Mouse (Mus musculus): ENCODE data around the gene Syt13. TPM values are rescaled to one million over a fixed set of nuclear protein-coding genes. Genes with fewer than 3 reads are reported as not detected.
A peak's percentile ranks its signal among the peaks of the same experiment; 100 is the strongest.

Syt13 gene
- polyA plus RNA-seq, 1 experiment from 2014 or later: 5.4 TPM

DNA sequence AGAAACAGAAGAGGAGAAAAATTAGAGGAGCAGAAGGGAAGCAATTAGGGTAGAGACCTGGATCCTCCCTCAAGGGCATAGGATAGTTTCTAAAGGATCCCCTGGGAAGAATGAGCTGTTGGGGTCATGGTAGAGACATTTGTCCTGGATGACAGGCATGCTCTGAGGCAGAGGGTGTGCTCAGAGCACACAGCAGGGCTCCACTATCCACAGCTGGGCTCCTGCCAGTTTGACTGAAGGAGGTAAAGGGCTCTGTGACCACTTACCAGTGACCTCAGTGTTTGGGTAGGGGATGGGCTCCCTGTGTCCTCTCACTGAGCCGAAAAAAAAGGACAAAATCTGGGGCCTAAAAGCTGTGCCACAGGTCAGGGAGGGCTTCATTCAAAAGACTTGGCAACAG, 34.6 kb downstream of the Syt13 start:
- 56% methylated on average over 1 of the region's 1 CpGs for WGBS
- no peak overlapping the region for H3K27ac ChIP-seq (ENCODE audit: low read length)
- ATAC-seq: no peak
- no peaks in the 10 kb centered on the region for H3K27me3 ChIP-seq (replicated peaks; ENCODE audit: control insufficient read depth, insufficient read depth, low read length)
- no peak overlapping the region for H3K9ac ChIP-seq (ENCODE audit: low read depth, low read length)
- H3K9me3 ChIP-seq (ENCODE audit: control insufficient read depth, low read length): no peaks in the 10 kb centered on the region
- 0 out of 2 replicates have a peak, but pooled peaks cover 5% of the 10 kb centered on the region for H3K4me1 ChIP-seq (ENCODE audit: control insufficient read depth, insufficient read depth, low read length)
- H3K4me2 ChIP-seq (ENCODE audit: low read depth, low read length): no peak overlapping the region
- no peaks in the 10 kb centered on the region for H3K36me3 ChIP-seq (ENCODE audit: control insufficient read depth, insufficient read depth, low read length)
- H3K4me3 ChIP-seq (ENCODE audit: low read length): no peak overlapping the region

DNA sequence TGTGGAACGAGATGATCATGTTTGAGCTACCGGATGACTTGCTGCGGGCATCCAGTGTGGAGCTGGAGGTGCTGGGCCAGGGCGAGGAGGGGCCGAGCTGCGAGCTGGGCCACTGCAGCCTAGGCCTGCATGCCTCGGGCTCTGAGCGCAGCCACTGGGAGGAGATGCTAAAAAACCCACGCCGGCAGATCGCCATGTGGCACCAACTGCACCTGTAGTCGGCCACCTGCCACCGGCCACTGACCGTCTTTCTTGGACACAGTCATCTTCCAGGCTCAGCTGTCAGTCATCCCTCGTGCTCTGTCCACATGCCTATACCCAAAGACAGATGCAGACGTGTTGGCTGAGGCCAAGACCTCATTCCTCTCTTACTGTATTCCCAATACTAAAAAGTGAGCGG, 38.6 kb downstream of the Syt13 start:
- Histone ChIP-seq H3K9ac (ENCODE audit: low read depth, low read length) (no peak overlapping the region), H3K4me3 (ENCODE audit: low read length) (no peak overlapping the region), H3K4me2 (ENCODE audit: low read depth, low read length) (no peak overlapping the region), H3K4me1 (ENCODE audit: control insufficient read depth, insufficient read depth, low read length) (no peaks in the 10 kb centered on the region), H3K27ac (ENCODE audit: low read length) (no peak overlapping the region), H3K9me3 (ENCODE audit: control insufficient read depth, low read length) (no peaks in the 10 kb centered on the region), H3K36me3 (ENCODE audit: control insufficient read depth, insufficient read depth, low read length) (no peaks in the 10 kb centered on the region), H3K27me3 (replicated peaks; ENCODE audit: control insufficient read depth, insufficient read depth, low read length) (no peaks in the 10 kb centered on the region)
- ATAC-seq: no peak
- WGBS: 91% methylated on average over 17 of the region's 17 CpGs

DNA sequence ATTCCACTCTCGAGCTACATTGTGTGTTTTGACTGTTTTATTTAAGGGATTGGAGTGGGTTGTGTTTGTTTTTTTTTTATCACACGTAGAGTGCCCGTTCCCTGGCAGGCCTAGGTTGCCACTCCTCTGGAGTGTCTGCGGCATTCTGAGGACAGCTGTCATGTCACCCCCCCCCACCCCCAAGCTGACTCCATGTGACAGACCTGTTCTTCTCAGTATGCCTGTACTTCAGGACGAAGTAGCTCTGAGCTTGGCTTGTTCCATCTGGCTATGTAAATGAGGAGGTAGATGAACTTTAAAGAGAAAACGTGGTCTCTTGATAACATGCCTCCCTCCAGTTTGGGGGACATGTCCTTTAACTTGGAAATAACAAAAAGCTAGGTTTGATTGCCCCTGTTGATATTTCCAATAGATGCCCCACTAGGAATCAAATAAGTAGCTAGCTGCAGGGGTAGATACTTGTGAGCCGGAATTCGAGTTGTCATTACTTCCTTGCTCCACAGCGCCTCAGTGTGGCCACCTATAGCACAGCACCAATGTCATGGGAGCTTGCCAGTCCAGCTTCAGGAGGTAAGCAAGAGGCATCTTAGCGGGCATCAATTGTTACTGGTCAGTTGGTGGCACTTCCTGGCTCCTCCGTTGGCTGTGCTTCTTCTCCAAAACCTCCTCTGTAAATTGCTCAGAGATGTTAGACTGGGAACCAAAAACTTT, 39.7 kb downstream of the Syt13 start:
- Histone ChIP-seq H3K9ac (ENCODE audit: low read depth, low read length) (no peak overlapping the region), H3K27ac (ENCODE audit: low read length) (no peak overlapping the region), H3K27me3 (replicated peaks; ENCODE audit: control insufficient read depth, insufficient read depth, low read length) (no peaks in the 10 kb centered on the region), H3K36me3 (ENCODE audit: control insufficient read depth, insufficient read depth, low read length) (no peaks in the 10 kb centered on the region), H3K4me3 (ENCODE audit: low read length) (no peak overlapping the region), H3K4me2 (ENCODE audit: low read depth, low read length) (no peak overlapping the region), H3K4me1 (ENCODE audit: control insufficient read depth, insufficient read depth, low read length) (no peaks in the 10 kb centered on the region), H3K9me3 (ENCODE audit: control insufficient read depth, low read length) (no peaks in the 10 kb centered on the region)
- ATAC-seq: no peak
- WGBS: 44% methylated on average over 11 of the region's 11 CpGs

DNA sequence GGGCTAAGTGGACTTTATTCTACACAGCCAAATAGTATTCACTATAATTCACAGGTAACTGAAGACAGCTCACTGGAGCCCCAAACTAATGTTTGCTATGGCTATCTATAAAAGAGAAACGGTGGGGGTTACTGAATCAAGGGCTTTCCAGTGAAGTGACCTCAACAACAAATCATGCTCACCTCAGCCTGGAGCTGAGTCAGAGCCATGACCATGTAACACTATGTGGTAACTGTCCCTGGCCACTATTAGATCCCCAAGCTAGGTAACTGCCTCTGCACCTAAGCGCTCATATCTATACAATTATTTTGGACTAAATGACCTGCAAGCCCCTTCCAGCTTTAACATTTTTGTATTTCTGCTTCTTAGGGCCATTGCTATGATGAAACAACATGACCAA, 42.0 kb downstream of the Syt13 start:
- ATAC-seq: no peak
- 85% methylated on average over 2 of the region's 2 CpGs for WGBS
- Histone ChIP-seq H3K9ac (ENCODE audit: low read depth, low read length) (no peak overlapping the region), H3K4me1 (ENCODE audit: control insufficient read depth, insufficient read depth, low read length) (no peaks in the 10 kb centered on the region), H3K27me3 (replicated peaks; ENCODE audit: control insufficient read depth, insufficient read depth, low read length) (no peaks in the 10 kb centered on the region), H3K36me3 (ENCODE audit: control insufficient read depth, insufficient read depth, low read length) (no peaks in the 10 kb centered on the region), H3K9me3 (ENCODE audit: control insufficient read depth, low read length) (no peaks in the 10 kb centered on the region), H3K27ac (ENCODE audit: low read length) (no peak overlapping the region), H3K4me2 (ENCODE audit: low read depth, low read length) (no peak overlapping the region), H3K4me3 (ENCODE audit: low read length) (no peak overlapping the region)

DNA sequence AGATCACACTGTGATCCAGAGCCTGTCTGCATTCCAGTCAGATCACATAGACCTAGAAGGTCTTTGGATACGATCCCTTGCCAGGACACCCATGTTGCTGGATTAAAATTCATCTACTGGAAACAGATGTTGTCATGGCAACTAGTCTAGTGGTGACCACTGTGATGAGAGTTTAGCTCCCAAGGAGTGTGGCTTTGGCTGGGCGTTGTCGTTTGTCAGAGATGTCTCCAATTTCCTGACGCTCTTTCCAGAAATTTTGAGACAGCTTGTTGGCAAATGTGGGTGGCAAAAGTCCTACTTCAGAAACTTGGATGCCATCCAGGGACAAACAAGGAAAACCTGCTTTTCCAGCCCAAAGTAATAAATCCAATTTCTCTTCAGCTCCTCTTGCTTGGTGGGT, 43.7 kb downstream of the Syt13 start:
- ATAC-seq: no peak
- H3K9me3 ChIP-seq (ENCODE audit: control insufficient read depth, low read length): no peaks in the 10 kb centered on the region
- WGBS: 69% methylated on average over 4 of the region's 4 CpGs

DNA sequence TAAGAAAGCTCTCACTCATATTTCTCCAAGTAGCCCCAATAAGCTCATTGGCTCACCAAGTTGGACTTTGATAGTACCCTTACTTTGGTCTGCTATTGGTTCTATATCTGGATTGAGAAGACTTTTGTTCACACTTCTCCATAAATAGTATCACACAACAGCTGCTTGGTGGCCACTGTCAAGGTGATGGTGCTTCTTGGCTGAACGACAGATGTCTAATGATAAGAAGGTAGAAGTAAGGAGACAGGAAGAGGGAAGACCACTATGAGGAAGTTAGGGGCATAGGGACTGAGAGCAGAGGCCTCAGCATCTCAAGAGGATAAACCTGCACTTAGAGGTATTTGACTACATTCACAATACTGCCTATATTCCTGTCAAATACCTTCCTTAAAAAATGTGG, 49.4 kb downstream of the Syt13 start:
- Histone ChIP-seq H3K4me3 (ENCODE audit: low read length) (no peak overlapping the region), H3K36me3 (ENCODE audit: control insufficient read depth, insufficient read depth, low read length) (no peaks in the 10 kb centered on the region), H3K9me3 (ENCODE audit: control insufficient read depth, low read length) (no peaks in the 10 kb centered on the region), H3K4me1 (ENCODE audit: control insufficient read depth, insufficient read depth, low read length) (peaks cover 10% of the 10 kb centered on the region; the same call in 1 of the 2 replicates), H3K9ac (ENCODE audit: low read depth, low read length) (no peak overlapping the region), H3K4me2 (ENCODE audit: low read depth, low read length) (no peak overlapping the region), H3K27ac (ENCODE audit: low read length) (no peak overlapping the region), H3K27me3 (replicated peaks; ENCODE audit: control insufficient read depth, insufficient read depth, low read length) (no peaks in the 10 kb centered on the region)
- WGBS: 94% methylated on average over 1 of the region's 1 CpGs
- ATAC-seq: no peak

More for the DNA sequence above, 43.7 kb downstream of the Syt13 start:
- Histone ChIP-seq H3K4me2 (ENCODE audit: low read depth, low read length) (no peak overlapping the region), H3K27me3 (replicated peaks; ENCODE audit: control insufficient read depth, insufficient read depth, low read length) (no peaks in the 10 kb centered on the region), H3K4me3 (ENCODE audit: low read length) (no peak overlapping the region), H3K27ac (ENCODE audit: low read length) (no peak overlapping the region), H3K9ac (ENCODE audit: low read depth, low read length) (no peak overlapping the region), H3K4me1 (ENCODE audit: control insufficient read depth, insufficient read depth, low read length) (no peaks in the 10 kb centered on the region), H3K36me3 (ENCODE audit: control insufficient read depth, insufficient read depth, low read length) (no peaks in the 10 kb centered on the region)

DNA sequence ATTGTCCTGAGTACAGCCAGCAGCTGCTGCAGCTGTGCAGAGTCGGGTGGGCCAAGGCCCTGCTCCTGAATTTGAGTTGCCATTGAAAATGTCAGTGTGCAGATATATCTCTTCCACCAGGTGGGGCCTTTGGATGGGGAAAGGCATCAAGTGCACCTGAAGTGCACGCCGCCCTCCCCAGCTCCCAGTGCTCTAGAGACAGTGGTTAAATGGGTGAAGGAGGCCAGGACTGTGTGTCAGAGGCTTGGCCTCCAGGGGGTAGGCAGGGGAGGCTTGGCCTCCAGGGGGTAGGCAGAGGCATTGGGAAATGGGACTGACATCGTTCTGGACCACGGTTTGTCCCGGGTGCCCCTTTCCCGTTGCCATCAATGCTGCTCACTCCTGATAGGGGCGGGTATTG, 51.4 kb downstream of the Syt13 start:
- no peak for ATAC-seq
- no peak overlapping the region for H3K4me2 ChIP-seq (ENCODE audit: low read depth, low read length)
- H3K27me3 ChIP-seq (replicated peaks; ENCODE audit: control insufficient read depth, insufficient read depth, low read length): no peaks in the 10 kb centered on the region

DNA sequence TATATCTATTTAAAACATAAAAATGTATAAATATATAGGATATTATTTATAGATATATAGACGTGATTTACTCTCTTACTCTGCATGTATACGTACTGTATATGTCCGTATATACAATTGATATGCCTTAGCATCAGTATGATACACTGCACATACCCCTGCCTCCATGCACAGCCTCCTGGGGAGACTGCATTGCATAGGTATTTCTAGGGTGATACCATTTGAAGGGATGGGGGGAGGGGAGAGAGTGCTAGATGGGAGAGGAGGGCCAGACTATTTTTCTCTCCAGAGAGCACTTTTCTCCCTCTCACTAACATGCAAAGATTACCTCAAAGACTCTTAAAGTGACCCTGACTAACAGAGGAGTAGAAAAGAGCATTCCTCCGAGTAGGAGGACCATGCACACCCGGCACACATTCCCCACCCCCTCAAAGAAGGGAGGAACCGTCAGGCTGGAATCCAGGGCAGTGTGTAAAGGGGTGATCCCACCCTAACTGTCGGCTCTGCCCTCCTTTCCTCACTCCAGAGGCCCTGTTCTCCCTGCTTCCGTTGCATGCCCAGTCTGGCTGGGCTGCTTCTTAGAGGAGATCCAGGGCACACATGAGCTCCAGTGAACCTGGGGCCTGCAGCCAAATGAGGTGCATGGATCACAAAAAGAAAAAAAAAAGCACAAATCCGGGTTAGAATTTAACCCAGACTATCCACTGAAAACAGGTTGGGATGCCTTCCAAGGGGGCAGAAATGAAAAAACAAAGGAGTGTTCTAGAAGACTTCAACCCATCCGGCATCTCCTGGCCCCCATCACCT, 52.3 kb downstream of the Syt13 start:
- Histone ChIP-seq H3K27me3 (replicated peaks; ENCODE audit: control insufficient read depth, insufficient read depth, low read length) (no peaks in the 10 kb centered on the region), H3K27ac (ENCODE audit: low read length) (no peak overlapping the region), H3K4me1 (ENCODE audit: control insufficient read depth, insufficient read depth, low read length) (peaks cover 10% of the 10 kb centered on the region; the same call in 1 of the 2 replicates), H3K4me3 (ENCODE audit: low read length) (no peak overlapping the region), H3K36me3 (ENCODE audit: control insufficient read depth, insufficient read depth, low read length) (no peaks in the 10 kb centered on the region; the same call in 1 of the 2 replicates), H3K4me2 (ENCODE audit: low read depth, low read length) (no peak overlapping the region), H3K9ac (ENCODE audit: low read depth, low read length) (no peak overlapping the region), H3K9me3 (ENCODE audit: control insufficient read depth, low read length) (no peaks in the 10 kb centered on the region)
- peak; percentile 72 for ATAC-seq
- WGBS: 22% methylated on average over 10 of the region's 10 CpGs

More for the DNA sequence above, 51.4 kb downstream of the Syt13 start:
- WGBS: 59% methylated on average over 8 of the region's 8 CpGs
- peaks cover 10% of the 10 kb centered on the region; the same call in 1 of the 2 replicates for H3K4me1 ChIP-seq (ENCODE audit: control insufficient read depth, insufficient read depth, low read length)
- no peak overlapping the region for H3K4me3 ChIP-seq (ENCODE audit: low read length)
- no peaks in the 10 kb centered on the region for H3K9me3 ChIP-seq (ENCODE audit: control insufficient read depth, low read length)
- H3K36me3 ChIP-seq (ENCODE audit: control insufficient read depth, insufficient read depth, low read length): no peaks in the 10 kb centered on the region
- H3K27ac ChIP-seq (ENCODE audit: low read length): no peak overlapping the region
- no peak overlapping the region for H3K9ac ChIP-seq (ENCODE audit: low read depth, low read length)

DNA sequence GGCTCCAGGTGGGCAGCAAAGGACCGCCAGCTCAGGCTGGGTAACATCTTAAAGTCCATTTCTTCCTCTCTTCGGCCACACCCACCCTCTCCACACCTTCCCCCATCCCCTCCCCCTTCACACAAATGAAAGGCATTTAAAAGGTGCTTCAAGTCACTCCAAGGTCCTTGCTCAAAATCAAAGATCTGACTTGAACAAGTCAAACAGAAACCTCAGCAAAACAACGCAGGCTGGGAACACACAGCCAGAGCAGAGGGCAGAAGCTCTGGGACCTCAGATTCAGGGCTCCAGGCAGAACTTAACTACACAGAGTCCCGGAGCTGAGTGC, 52.9 kb downstream of the Syt13 start:
- Histone ChIP-seq H3K4me3 (ENCODE audit: low read length) (no peak overlapping the region), H3K27me3 (replicated peaks; ENCODE audit: control insufficient read depth, insufficient read depth, low read length) (no peaks in the 10 kb centered on the region), H3K36me3 (ENCODE audit: control insufficient read depth, insufficient read depth, low read length) (peaks cover 3% of the 10 kb centered on the region), H3K9me3 (ENCODE audit: control insufficient read depth, low read length) (no peaks in the 10 kb centered on the region), H3K4me2 (ENCODE audit: low read depth, low read length) (no peak overlapping the region), H3K27ac (ENCODE audit: low read length) (no peak overlapping the region), H3K9ac (ENCODE audit: low read depth, low read length) (no peak overlapping the region), H3K4me1 (ENCODE audit: control insufficient read depth, insufficient read depth, low read length) (peaks cover 10% of the 10 kb centered on the region; the same call in 1 of the 2 replicates)
- ATAC-seq: no peak
- 36% methylated on average over 4 of the region's 4 CpGs for WGBS

All from intestine, embryonic 16.5 days (tissue).